Mouse (Mus musculus) cortical plate, adult 2 months (tissue): ENCODE measurements around the gene Mast1. TPM values are rescaled to one million over a fixed set of nuclear protein-coding genes. Genes with fewer than 3 reads are reported as not detected.

Experiments used
- H3K27ac ChIP-seq: fragments of 200-500 bp; 2 replicates; pipeline ENCODE4 v1.5.1; 2012; ENCODE audit warnings: low read length, control low read depth, inconsistent platforms; ENCODE audit not compliant: insufficient read depth
- H3K4me1 ChIP-seq: fragments of 200-500 bp; 2 replicates; pipeline ENCODE4 v1.6.1; 2011; ENCODE audit warnings: low read length; ENCODE audit not compliant: control insufficient read depth, insufficient read depth
- H3K4me3 ChIP-seq: fragments of 200-500 bp; 2 replicates; pipeline ENCODE4 v1.5.1; 2011; ENCODE audit warnings: mild to moderate bottlenecking, low read length, control low read depth; ENCODE audit not compliant: insufficient read depth
- CTCF ChIP-seq: fragments of 200-500 bp; IDR thresholded peaks from 2 replicates; pipeline ENCODE4 v1.5.1; 2011; ENCODE audit warnings: mild to moderate bottlenecking, control low read depth, low read length; ENCODE audit not compliant: insufficient read depth; ENCODE audit errors: extremely low read depth
- POLR2A ChIP-seq: fragments of 200-500 bp; IDR thresholded peaks from 2 replicates; pipeline ENCODE4 v1.6.1; 2011; ENCODE audit warnings: mild to moderate bottlenecking, low read length, control low read depth; ENCODE audit not compliant: insufficient read depth; ENCODE audit errors: extremely low read depth
- polyA plus RNA-seq: library from polyadenylated mRNA; depleted of rRNA; stranded (reverse); fragments of >200 nt; gene quantifications from 2 replicates; pipeline ENCODE4 v1.2.3, GENCODE M21; 2012

The Mast1 gene
- polyA plus RNA-seq, 1 experiment: 76.0 TPM

GRCm38 (mm10) chr8:84945633-84946527, 8.7 kb upstream of the Mast1 start:
- H3K4me3 ChIP-seq: peak overlapping the region; percentile 37
- H3K4me1 ChIP-seq: no peaks in the 10 kb centered on the region
- H3K27ac ChIP-seq: peak overlapping the region; percentile 58; the same call in 1 of the 2 replicates
- TF ChIP-seq POLR2A (no peak), CTCF (no peak)

GRCm38 (mm10) chr8:84945235-84945632, 8.1 kb upstream of the Mast1 start:
- TF ChIP-seq POLR2A: no peak
- Histone ChIP-seq H3K4me3 (peak overlapping the region; percentile 37), H3K27ac (peak overlapping the region; percentile 58; the same call in 1 of the 2 replicates), H3K4me1 (no peaks in the 10 kb centered on the region)

GRCm38 (mm10) chr8:84944478-84945160, 7.5 kb upstream of the Mast1 start:
- H3K27ac ChIP-seq: no peak overlapping the region
- peak overlapping the region; percentile 37 for H3K4me3 ChIP-seq
- H3K4me1 ChIP-seq: no peaks in the 10 kb centered on the region
- TF ChIP-seq CTCF (no peak), POLR2A (peak; percentile 32; the same call in 1 of the 2 replicates)

GRCm38 (mm10) chr8:84943699-84944098, 6.5 kb upstream of the Mast1 start:
- TF ChIP-seq POLR2A (no peak), CTCF (no peak)

GRCm38 (mm10) chr8:84937620-84938485, 694 bp upstream of the Mast1 start:
- Histone ChIP-seq H3K27ac (no peak overlapping the region), H3K4me1 (peaks cover 11% of the 10 kb centered on the region)
- TF ChIP-seq CTCF: no peak
- TF ChIP-seq POLR2A: no peak

More at GRCm38 (mm10) chr8:84943699-84944098, 6.5 kb upstream of the Mast1 start:
- Histone ChIP-seq H3K4me3 (no peak overlapping the region), H3K27ac (no peak overlapping the region), H3K4me1 (no peaks in the 10 kb centered on the region)

GRCm38 (mm10) chr8:84936041-84936961, 858 bp downstream of the Mast1 start:
- Histone ChIP-seq H3K4me1 (peaks cover 11% of the 10 kb centered on the region), H3K27ac (peak overlapping the region; percentile 97; the same call in 1 of the 2 replicates), H3K4me3 (peak overlapping the region; percentile 63)
- TF ChIP-seq CTCF (no peak), POLR2A (no peak)

More at GRCm38 (mm10) chr8:84937620-84938485, 694 bp upstream of the Mast1 start:
- H3K4me3 ChIP-seq: peak overlapping the region; percentile 63

GRCm38 (mm10) chr8:84935489-84935888, 1.7 kb downstream of the Mast1 start:
- Histone ChIP-seq H3K4me1 (peaks cover 11% of the 10 kb centered on the region), H3K4me3 (peak overlapping the region; percentile 63), H3K27ac (no peak overlapping the region)
- TF ChIP-seq POLR2A (no peak), CTCF (no peak)

GRCm38 (mm10) chr8:84934860-84935259, 2.3 kb downstream of the Mast1 start:
- Histone ChIP-seq H3K4me3 (peak overlapping the region; percentile 63), H3K4me1 (peaks cover 11% of the 10 kb centered on the region), H3K27ac (no peak overlapping the region)
- TF ChIP-seq POLR2A (0 out of 2 replicates have a peak, but pooled peaks have one; percentile 12), CTCF (no peak)
